Mouse (Mus musculus) liver (tissue): ENCODE results near the gene Lsp1.
A peak's percentile ranks its signal among the peaks of the same experiment; 100 is the strongest.

ENCODE experiments used
- DNase-seq: peaks from one replicate; pipeline ENCODE4 v3.0.0-alpha.2; 2020; ENCODE audit warnings: mixed read lengths

Gene Lsp1

DNA sequence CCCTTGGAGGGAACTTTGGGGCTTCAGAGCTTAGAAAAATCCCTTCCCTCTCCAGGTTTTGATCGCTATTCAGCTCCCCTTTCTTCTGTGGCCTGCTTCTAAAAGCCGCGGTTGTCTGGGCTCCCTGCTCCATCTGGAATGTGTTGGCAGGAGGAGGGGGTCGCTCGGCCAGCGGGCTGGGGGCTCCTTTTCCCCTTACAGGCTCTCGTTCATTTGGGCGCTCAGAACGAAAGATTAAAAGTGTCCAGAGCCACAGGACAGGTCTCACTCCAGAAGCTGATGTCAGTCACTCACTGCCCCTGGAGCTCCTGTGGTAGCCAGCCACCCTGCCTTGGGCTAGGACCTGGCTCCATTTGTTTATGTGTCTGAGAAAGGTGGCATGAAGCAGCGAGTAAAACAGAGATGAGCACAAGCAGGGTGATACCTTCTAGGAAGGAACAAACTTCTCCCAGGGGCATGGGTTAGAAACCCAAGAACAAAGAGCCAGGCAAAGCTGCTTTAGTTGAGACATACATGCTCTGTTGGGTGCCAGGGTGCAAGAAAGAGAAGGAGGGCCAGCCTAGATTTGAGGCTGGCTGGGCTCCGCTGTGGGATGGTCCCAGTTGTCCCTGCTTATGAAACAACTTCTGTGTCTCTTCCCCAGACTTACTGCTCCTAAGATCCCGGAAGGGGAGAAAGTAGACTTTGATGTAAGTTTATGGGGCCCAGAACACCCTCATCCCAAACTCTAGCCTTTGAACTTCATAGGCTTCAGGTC is 49.6 kb downstream of the Lsp1 start:
- no peak for DNase-seq

DNA sequence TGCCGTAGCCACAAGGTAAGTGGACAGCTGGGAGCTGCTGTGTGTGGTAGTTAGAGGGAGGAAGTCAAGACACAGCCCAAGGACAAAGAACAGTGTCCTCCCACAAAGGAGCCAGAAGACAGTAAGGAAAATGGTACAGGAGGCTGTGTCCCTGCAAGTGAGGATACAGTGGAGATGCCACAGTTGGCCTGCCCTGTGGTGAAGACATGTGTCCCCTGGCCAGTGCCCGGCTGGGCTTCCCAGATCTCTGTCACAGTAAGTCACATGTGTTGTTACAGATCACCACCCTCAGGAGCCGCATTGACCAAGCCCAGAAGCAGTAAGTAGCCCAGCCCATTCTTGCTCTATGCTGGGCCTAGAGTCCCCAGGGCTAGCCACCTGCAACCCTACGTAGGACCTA is 53.4 kb downstream of the Lsp1 start:
- DNase-seq: no peak

DNA sequence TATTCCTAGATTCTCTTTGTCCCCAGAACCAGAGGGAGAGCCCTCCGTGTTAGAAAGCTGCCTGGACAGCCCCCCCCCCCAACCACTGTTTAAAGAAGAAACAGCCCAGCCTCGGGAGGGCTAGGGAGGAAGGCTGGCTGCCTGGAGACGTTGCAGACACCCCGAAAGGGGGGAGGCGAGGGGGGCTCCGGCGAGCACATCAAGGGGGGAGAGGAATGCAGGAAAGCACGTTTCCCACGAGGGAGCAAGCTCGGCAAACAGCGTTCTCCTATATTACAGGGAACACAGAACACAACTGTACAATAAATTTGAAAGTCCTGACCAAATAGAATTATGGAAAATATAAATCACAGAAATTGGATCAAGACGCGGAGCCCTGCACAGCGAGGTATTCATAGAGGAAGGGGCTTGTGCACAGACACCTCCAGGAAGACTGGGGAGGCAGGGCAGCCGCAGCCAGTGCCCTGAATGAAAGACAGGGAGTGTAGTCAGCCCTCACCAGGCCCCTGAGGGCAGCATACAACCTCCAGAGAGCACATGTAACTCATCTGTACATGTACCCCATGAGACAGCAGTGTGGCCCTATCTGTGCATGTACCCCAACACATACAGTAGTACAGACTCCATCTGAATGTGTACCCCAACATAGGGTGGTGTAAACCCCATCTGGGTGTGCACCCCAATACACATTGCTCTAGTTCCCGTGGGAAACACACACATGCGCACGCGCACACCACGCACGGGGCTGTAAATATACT is 55.8 kb downstream of the Lsp1 start:
- DNase-seq: peak; percentile 62

DNA sequence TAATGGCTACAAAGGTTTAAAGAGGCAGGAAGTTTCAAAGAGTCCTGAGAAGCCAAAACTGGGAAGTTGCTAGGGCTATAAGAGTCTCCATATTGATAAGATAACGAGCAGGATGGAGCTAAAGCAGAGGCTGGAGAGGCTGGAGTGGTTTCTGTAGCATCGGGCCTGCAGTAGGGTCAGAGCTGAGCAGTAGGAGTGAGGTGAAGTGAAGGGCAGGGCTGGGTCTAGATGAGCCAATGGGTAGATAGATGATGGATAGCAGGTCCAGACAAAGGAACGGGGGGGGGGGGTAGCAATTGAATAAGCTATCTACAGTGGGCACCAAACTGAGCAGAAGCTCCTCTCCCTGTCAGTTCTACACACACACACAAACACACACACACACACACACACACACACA is 56.9 kb downstream of the Lsp1 start:
- no peak for DNase-seq

DNA sequence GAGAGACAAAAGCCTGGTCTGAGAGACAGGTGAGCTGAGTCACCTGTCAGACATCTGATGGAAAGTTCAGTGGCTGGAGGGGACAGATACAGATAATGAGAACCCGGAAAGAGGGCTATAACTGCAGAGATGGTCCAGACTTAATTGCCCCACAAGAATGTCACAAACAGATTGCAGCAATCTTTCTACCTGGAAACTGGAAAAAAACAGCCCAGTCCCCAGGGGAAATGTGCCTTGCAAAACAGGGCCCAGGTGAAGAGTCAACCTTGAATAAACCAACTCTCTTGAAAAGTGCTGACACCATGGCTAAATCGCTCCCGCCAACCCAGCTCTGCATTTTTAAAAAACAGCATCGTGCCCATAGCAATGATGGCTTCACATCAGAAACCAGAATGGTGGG is 59.7 kb downstream of the Lsp1 start:
- no peak for DNase-seq

DNA sequence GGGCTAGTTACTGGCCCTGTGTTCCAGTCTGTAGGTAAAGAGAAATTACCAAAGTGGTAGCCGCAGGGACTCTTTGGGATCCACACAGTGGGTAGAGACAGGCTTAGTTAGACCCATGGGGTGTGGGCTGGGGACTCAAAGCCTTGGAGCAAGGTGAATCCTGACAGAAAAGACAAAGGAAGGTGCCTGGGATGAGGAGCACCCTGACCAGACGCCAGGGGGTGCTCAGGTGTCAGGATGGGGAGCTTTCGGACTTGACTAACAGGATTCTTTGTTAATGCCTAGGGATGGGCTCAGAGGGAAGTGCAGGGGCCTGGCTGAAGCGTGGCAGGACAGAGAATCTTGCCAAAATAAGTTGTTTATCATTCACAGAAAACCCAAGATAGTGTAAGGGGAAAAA is 61.7 kb downstream of the Lsp1 start:
- DNase-seq: peak; percentile 70

DNA sequence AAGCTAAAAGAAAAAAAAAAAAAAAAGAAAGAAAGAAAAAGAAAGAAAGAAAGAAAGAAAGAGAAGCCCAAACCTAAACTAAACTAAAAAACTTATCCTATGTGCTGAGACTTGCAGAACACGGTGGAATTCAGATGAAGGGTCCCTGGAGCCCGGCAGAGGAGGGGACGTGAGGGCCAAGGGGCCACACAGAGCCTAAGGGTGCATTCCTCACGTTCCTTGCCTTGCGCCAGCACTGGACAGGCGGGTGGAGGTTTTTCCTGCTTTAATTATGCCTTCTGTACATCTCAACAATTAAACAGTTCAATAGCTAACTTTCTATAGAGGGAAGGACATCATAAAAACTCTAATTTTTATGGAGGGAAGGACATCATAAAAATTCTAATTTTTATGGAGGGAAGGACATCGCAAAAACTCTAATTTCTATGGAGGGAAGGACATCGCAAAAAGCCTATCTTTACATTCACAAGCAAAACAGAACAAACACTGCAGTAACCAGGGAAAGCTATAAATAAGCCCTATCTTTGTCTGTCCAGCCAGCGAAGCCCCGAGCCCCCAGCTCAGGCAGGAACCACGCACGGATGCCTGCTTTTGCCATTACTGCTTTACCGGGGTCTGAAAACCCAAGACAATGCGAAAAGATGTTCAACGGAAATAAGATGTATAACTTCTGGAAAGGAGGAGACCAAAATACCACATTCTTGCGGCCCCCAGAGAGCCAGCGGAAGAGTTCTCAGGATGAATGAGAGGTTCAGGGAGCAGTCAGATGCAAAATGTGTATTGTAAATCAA is 62.8 kb downstream of the Lsp1 start:
- peak; percentile 30 for DNase-seq

DNA sequence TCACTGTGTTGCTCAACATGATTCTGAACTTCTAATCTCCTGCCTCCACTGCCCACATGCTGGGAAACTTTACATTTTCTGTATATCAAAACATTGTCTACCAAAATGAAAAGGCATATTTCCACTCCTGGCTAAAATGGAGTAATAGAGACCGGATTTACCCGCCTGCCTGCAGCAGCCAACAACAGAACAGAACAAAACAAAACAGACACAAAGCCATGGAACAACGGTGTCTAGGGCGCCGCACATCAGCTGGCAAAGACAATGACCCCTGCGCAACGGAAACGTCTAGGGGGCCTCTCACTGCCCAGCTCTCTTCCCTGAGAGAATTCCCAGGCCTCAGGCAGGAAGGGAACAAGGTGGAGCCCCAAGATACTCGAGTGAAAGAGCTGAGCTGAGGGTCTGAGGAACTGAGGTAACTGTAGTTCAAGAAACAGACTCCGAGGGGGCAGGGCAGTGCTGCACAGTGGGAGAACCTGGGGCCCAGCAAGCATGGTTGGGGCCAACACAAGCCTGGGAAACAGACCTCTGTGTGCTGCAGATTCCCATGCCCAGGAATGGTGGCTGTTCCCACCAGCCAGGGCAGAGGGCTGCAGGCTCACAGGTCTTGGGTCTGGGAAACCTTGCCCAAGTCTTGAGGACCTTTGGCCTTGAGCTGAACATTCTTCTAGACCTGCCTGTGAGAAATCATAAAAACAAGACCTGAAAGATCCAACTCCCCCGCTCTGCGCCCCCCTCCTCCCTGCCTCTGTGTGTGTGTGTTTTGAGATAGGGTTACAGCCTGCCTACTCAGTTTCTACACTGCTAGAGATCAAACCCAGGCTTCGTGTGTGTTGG is 65.0 kb downstream of the Lsp1 start:
- DNase-seq: peak; percentile 41

DNA sequence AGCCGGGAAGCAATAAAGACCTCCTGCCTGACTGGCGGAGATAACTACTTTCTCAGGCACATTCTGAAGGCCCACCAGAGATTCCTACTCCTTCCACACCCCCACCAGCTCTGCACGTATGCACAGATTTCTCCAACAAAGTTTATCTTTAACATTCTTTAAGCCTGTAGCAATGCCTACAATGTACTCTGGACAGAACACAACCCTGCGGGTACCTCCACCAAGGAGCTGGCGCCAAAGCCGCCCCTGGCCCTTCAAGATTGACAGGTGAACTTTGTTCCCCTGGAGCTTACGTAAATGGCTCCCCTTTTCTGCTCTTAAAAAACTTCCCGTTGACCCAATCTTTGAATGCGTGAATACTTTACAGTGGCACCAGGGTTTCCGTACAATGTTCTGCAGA is 68.7 kb downstream of the Lsp1 start:
- DNase-seq: no peak

DNA sequence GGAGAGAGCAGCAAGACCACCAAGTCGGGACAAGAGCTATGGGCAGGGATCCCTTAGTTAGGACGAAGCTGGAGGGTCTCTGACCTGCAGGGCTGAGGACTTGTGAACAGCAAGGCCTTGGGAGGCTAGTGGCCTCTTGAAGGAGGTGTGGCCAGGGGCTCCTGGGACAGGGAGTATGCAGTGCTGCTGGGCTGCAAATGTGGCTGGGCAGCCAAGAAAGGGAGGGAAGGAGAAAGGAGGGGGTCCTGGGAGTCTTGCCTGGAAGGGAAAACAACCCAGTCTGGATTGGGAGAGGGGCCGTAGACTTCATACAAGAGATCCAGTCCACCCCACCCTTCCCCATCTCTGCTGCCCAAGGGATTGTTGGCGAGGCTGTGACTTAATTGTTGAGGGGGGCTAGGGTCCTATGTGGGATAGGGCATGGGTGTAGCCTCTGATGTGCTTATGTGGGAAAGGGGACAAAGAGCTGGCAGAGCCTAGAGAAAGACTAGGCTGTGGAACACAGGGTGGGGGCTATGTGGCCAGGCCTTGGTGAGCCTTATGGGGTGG is 71.4 kb downstream of the Lsp1 start:
- DNase-seq: no peak

DNA sequence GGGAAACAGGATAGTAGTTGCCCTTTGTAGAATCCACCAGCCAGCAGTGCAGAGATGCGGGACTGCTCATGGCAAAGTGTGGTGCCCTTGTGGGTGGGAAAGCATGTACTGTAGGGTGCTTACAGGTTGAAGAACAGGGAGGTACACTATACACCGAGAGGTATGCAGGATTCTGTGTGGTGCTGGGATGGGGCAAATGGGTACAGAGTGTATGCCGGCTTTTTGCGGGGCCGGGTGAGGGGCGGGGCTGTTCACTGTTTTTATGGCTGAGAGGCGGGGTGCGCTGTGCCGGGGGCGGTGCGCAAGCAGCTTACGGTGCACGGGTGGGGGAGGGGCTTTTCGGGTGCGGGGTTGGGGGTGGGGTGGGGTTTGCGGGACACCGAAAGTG is 72.1 kb downstream of the Lsp1 start, which contains the start of gene Mrpl23:
TSS of gene Mrpl23 (plus strand) at position 16 of the 388 bp plus-strand sequence.
- no peak for DNase-seq

DNA sequence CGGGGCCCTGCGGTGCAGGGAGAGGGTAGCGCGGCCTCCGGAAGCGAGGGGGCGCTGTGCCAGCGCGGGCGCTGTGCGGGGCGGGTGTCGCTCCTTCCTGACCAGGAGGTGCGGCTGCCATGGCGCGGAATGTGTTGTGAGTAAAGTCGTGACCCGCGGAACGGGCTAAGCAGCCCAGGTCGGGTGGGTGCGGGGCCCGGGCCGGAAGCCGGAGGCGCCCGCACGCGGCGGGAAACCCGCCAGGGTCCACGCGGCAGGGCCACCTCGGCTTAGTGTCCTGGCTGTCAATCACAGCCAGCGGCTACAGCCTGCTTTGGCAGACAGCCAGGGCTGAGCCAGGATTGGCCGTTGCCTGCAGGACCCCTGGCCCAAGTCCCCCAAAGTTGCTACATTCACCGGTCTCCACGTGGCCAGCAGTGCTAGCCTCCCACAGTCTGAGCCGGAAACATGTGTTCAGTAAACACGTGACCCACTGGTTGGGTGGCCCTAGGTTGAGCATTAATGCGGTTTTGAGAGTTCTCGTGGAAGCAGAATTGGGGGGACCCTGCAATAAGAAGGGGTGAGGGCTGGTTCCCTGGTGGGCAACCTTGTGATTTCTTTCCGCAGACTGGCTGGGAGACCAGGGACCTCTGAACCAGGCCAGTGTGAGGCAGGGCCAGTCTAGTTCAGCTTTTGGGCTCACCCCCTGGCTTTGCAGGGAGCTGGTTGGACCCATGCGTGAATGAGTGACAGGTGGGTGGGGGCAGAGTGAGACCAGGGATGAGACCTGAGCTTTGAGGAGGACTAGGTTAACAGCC is 72.6 kb downstream of the Lsp1 start:
- DNase-seq: peak; percentile 81

DNA sequence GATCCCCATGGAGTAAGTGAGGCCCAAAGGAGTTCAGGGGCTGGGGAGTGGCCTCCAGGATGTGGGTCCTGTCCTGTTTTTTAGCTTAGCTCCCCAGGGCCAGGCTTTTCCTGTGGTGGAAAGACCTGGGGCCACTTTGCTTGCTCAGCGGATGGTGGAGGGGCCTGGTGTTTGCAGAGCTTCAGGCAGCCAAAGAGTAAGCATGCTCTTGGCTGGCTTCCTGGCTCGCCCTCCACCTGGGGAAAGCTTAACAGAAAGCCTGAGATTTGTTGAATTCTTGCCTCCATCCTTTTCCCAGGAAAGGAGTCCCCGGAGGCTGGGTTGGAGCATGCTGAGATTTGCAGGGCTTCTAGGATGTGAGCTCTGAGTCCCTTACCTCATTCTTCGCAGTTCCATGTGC is 74.5 kb downstream of the Lsp1 start:
- peak; percentile 38 for DNase-seq

DNA sequence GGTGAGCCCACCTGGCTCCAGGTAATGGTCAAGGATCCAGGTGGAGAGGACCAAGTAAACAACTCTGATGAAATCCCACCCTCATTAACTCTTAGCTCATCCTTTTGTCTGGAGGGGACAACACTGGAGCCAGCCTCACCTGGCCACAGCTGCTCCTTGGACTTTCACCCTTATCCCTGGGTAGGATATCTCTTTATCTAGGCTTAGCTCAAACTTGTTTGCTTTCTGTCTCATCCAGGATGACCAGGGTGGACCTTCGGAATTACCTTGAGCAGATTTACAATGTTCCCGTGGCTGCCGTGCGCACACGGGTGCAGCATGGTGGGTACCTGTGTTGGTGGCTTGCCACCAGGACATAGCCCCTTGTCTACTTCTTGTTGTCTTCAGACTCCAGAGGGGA is 75.2 kb downstream of the Lsp1 start:
- no peak for DNase-seq

DNA sequence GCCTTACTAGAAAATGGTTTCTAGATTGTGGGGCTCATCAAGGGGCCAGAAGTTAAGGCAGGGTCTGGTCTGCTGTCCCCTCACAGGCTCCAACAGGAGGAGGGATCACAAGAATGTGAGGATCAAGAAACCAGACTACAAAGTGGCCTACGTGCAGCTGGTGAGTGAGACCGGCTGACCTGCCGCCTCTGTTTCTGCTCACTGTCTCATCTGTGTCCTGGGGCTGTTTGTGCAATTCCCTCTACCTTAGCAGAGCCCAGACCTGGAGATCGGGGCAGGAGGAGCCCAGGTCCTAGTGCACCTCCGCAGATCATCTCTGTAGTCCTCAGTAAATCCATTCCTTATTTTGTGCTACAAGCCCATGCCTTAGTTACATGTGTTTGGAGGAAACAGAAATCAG is 76.6 kb downstream of the Lsp1 start:
- no peak for DNase-seq

DNA sequence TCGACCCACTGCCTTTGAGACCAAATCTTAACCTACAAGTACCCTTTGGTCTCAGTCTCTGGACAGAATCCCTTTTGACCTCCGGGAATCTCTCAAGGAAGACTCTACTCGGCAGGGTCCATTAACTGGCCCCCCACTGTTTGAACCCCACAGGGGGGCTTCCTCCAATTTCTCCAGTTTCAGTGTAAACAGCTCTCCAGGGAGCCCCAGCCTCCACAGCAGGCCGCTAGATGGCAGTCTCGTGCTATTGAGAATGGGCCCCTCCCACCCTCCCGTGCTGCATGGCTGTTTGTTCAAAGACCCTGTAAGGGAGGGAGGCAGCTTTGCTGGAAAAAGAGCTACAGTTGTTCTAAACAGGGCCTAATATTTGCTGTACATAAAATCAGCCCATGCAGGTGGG is 77.3 kb downstream of the Lsp1 start:
- DNase-seq: peak; percentile 82

DNA sequence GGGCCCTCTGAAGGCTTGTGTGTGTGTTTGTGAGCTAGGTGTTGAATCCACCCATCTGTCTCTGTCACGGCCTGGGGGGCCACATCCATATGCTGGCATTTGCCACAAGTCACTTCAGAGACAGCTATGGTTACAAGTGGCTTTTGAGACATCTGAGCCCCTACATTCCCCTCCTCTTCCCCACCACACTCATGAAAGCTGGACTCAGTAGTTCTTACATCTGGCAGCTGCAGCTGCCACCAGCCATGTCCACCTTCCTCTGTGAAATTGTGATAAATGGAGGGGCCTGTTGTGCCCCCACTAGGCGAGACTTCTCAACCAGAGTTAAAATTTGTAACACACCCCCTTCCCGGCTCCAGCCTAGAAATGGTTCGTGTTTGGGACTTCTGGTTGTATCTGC is 77.7 kb downstream of the Lsp1 start:
- DNase-seq: no peak

DNA sequence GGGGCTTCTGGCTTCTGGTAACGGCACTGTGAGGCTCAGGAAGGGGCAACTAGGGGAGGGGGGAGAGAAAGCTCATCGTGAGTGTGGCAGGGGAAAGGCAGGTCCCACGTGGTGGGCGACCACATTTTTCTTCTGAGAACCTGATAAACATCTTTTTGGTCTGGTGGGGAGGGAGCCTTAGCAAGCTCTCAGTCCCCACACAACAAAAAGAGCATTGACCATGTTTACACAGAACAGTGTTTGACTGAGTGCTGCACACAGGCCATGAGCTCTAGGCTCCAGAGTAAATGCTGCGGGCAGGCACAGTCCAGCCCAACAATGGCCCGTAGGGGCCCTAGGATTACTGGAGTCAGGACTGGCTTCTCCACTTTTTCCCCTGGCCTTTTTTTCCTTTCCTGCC is 78.2 kb downstream of the Lsp1 start:
- no peak for DNase-seq

DNA sequence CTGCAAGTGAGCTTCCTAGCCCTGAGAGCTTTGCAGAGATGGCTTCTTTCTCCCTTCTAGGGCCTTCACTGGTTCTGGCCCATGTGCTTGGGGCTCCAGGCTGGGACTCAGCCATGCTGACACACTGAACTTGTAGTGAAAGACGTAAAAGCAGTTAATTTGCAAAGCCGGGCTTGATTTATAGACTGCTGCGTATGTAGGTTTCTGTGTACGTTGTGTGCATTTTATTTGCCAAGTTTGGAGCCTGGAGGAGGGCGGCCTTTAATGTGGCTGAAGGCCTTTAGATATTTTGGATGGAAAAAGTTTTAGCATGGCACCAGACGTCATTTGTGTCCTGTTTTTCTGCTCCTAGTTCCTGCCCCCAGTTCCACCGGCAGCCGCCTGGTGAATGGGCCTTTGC is 79.2 kb downstream of the Lsp1 start:
- no peak for DNase-seq

DNA sequence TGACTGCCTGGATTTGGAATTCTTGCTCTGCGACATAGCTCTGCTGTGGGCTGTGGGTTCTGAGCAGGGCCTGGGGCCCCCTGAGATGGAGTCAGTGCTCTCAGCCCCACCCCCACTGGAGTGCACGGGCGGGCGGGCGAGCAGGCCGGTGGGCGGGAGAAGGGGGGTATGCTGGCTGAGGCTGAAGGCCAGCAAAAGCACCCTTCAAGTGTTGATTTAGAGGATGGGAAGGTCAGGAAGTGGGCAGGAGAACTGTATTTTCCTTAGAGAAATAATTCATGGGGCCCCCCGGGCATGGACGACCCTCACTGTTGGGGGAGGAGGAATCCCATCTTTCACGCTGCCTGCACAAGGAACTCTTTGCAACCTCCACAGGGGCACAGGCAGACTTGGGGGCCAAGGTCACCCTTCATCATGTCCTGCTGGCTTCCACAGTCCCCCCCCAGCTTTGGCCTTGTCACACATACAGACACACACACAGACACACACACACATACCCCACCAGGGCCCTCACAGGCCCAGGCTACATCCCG is 82.2 kb downstream of the Lsp1 start:
- DNase-seq: peak; percentile 54
